Mouse (Mus musculus): ENCODE measurements around the gene Tll2. TPM values are rescaled to one million over a fixed set of nuclear protein-coding genes. Genes with fewer than 3 reads are reported as not detected.

Tll2 gene
- polyA plus RNA-seq, 1 experiment from 2014 or later: 0.93 TPM

DNA sequence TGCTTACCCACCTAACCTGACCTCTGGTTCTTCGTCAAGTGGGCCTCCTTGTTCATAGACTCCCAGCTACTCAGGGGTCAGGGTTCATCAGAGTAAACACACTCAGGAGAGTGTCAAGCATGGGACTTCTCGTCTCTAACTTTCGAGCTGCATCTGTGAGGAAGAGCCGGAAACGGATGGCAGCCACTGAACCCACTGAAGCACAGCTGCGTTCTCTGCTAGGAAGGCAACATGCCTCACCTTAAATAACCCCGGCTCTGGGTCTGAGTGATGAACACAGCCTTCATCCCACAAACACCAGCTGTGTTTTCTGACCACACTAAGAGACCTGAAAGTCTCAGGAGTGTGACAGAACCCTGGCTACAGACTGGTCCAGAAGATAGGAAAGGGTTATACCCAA is 167.5 kb downstream of the Tll2 start:
- no peaks in the 10 kb centered on the region for H3K27me3 ChIP-seq
- no peak overlapping the region for H3K27ac ChIP-seq (replicated peaks)
- no peak overlapping the region for H3K4me3 ChIP-seq
- H3K9me3 ChIP-seq: no peaks in the 10 kb centered on the region
- 91% methylated on average over 7 of the region's 7 CpGs for WGBS
- no peak for ATAC-seq (ENCODE audit: low FRiP score, low read depth)
- H3K9ac ChIP-seq: no peak overlapping the region
- no peaks in the 10 kb centered on the region for H3K36me3 ChIP-seq
- H3K4me2 ChIP-seq: no peak overlapping the region
- no peaks in the 10 kb centered on the region for H3K4me1 ChIP-seq (replicated peaks)

DNA sequence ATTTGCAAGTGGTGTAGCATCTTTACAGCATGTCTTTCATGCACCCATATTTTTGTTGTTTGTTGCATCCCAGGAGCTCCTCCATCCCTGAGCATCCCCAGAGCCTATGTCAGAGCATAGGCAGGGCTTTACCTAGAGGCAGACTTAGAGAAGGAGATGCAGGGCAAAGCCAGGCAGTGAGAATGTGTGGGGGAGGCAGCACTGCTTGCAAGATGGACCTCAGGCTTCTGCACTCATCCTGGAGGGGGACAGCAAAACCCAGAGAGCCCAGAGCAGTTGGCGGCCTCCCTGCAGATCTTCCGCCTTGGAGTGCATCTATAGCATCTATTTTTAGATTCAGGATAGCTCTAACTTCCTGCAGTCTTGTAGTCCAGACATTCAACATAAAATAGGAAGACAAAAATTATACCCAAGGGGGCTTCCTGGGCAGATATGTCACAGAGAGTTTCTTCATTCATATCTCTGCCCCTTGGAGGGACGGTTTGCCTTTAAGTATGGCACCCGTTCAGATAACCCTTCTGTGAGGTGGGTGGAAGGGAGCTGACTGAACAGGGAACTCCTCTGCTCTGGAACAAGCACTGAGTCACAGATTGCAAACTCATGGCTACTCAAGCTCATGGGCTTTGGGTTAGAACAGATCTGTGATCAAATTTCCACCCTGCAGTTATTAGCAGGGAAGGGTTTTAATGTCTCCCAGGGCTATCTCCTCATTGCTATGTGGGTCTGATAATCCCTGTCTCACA is 170.7 kb downstream of the Tll2 start:
- Histone ChIP-seq H3K36me3 (no peaks in the 10 kb centered on the region), H3K4me1 (replicated peaks) (no peaks in the 10 kb centered on the region), H3K9me3 (no peaks in the 10 kb centered on the region), H3K9ac (no peak overlapping the region), H3K27ac (replicated peaks) (no peak overlapping the region), H3K4me2 (no peak overlapping the region), H3K4me3 (no peak overlapping the region), H3K27me3 (no peaks in the 10 kb centered on the region)
- 76% methylated on average over 4 of the region's 4 CpGs for WGBS
- ATAC-seq (ENCODE audit: low FRiP score, low read depth): no peak

Other genes starting within 250 kb of the Tll2 start
- gene Blnk, start 212.3 kb downstream of the Tll2 start, polyA plus RNA-seq (2015; fragmentation: Nextera tagmentation; extraction: Ambion mirVana): 0.72 and 0.79 TPM in 2 replicates
- not detected in 2 replicates for gene Dntt, start 177.6 kb downstream of the Tll2 start, polyA plus RNA-seq (2015; fragmentation: Nextera tagmentation; extraction: Ambion mirVana)
- not detected in 2 replicates for gene Opalin, start 129.7 kb downstream of the Tll2 start, polyA plus RNA-seq (2015; fragmentation: Nextera tagmentation; extraction: Ambion mirVana)
- 88.4 and 90.0 TPM in 2 replicates for gene Tm9sf3, start 57.2 kb upstream of the Tll2 start, polyA plus RNA-seq (2015; fragmentation: Nextera tagmentation; extraction: Ambion mirVana)
- 1.8 and 2.6 TPM in 2 replicates for gene Pik3ap1, start 178.3 kb upstream of the Tll2 start, polyA plus RNA-seq (2015; fragmentation: Nextera tagmentation; extraction: Ambion mirVana)